Mouse (Mus musculus): ENCODE results near the gene Gm20388. TPM values are rescaled to one million over a fixed set of nuclear protein-coding genes. Genes with fewer than 3 reads are reported as not detected.

Gene Gm20388
- polyA plus RNA-seq, 1 experiment from 2014 or later = not detected

GRCm38 (mm10) chr8:122666827-122667226 is 2756.2 kb downstream of the Gm20388 start:
- Histone ChIP-seq H3K9me3 (ENCODE audit: control insufficient read depth, low read length) (no peaks in the 10 kb centered on the region), H3K4me1 (ENCODE audit: control insufficient read depth in 2 of 2, insufficient read depth in 2 of 2, low read length in 2 of 2) (peaks cover 33 to 44% of the 10 kb centered on the region in 2 experiments), H3K36me3 (ENCODE audit: control insufficient read depth, insufficient read depth, low read length) (no peaks in the 10 kb centered on the region), H3K27me3 (ENCODE audit: control insufficient read depth, insufficient read depth, low read length) (no peaks in the 10 kb centered on the region), H3K4me3 (ENCODE audit: control insufficient read depth in 1 of 2, insufficient read depth in 1 of 2, low read depth in 1 of 2, low read length in 2 of 2) (no peak overlapping the region), H3K27ac (replicated peaks in 1 of 2; ENCODE audit: control insufficient read depth in 1 of 2, insufficient read depth in 1 of 2, low read depth in 2 of 2, low read length in 2 of 2) (peak overlapping the region; percentile 28 to 82), H3K9ac (ENCODE audit: low read length) (no peak overlapping the region), H3K4me2 (ENCODE audit: low read length) (no peak overlapping the region; the same call in 1 of the 2 replicates)
- WGBS = 49% methylated on average over 12 of the region's 12 CpGs
- no peak for ATAC-seq (ENCODE audit: insufficient number of reproducible peaks, insufficient read depth, low FRiP score, low read depth)

GRCm38 (mm10) chr8:122667854-122668253 is 2757.2 kb downstream of the Gm20388 start:
- Histone ChIP-seq H3K36me3 (ENCODE audit: control insufficient read depth, insufficient read depth, low read length) (peaks cover 3% of the 10 kb centered on the region; the same call in 1 of the 2 replicates), H3K4me3 (ENCODE audit: control insufficient read depth in 1 of 2, insufficient read depth in 1 of 2, low read depth in 1 of 2, low read length in 2 of 2) (no peak overlapping the region), H3K27ac (replicated peaks in 1 of 2; ENCODE audit: control insufficient read depth in 1 of 2, insufficient read depth in 1 of 2, low read depth in 2 of 2, low read length in 2 of 2) (no peak overlapping the region), H3K4me2 (ENCODE audit: low read length) (no peak overlapping the region), H3K9ac (ENCODE audit: low read length) (no peak overlapping the region), H3K9me3 (ENCODE audit: control insufficient read depth, low read length) (no peaks in the 10 kb centered on the region), H3K4me1 (ENCODE audit: control insufficient read depth in 2 of 2, insufficient read depth in 2 of 2, low read length in 2 of 2) (peaks cover 33 to 40% of the 10 kb centered on the region in 2 experiments), H3K27me3 (ENCODE audit: control insufficient read depth, insufficient read depth, low read length) (peaks cover 4% of the 10 kb centered on the region; the same call in 1 of the 2 replicates)
- WGBS = 70% methylated on average over 11 of the region's 11 CpGs
- ATAC-seq (ENCODE audit: insufficient number of reproducible peaks, insufficient read depth, low FRiP score, low read depth) = no peak

- Histone ChIP-seq H3K4me2 (ENCODE audit: low read length) (no peak overlapping the region), H3K27ac (replicated peaks in 1 of 2; ENCODE audit: control insufficient read depth in 1 of 2, insufficient read depth in 1 of 2, low read depth in 2 of 2, low read length in 2 of 2) (no peak overlapping the region), H3K27me3 (ENCODE audit: control insufficient read depth, insufficient read depth, low read length) (peaks cover 11% of the 10 kb centered on the region), H3K9ac (ENCODE audit: low read length) (no peak overlapping the region), H3K36me3 (ENCODE audit: control insufficient read depth, insufficient read depth, low read length) (peaks cover 5% of the 10 kb centered on the region; the same call in 1 of the 2 replicates), H3K4me3 (ENCODE audit: control insufficient read depth in 1 of 2, insufficient read depth in 1 of 2, low read depth in 1 of 2, low read length in 2 of 2) (no peak overlapping the region), H3K9me3 (ENCODE audit: control insufficient read depth, low read length) (no peaks in the 10 kb centered on the region), H3K4me1 (ENCODE audit: control insufficient read depth in 2 of 2, insufficient read depth in 2 of 2, low read length in 2 of 2) (peaks cover 32 to 37% of the 10 kb centered on the region in 2 experiments)
- WGBS = 28% methylated on average over 5 of the region's 5 CpGs
- no peak for ATAC-seq (ENCODE audit: insufficient number of reproducible peaks, insufficient read depth, low FRiP score, low read depth)
Measured at GRCm38 (mm10) chr8:122669370-122669769, 2758.7 kb downstream of the Gm20388 start.

GRCm38 (mm10) chr8:122670001-122670400 is 2759.4 kb downstream of the Gm20388 start:
- peaks cover 5% of the 10 kb centered on the region; the same call in 1 of the 2 replicates for H3K36me3 ChIP-seq (ENCODE audit: control insufficient read depth, insufficient read depth, low read length)
- no peak overlapping the region for H3K4me2 ChIP-seq (ENCODE audit: low read length)
- no peak overlapping the region for H3K9ac ChIP-seq (ENCODE audit: low read length)
- no peak overlapping the region for H3K4me3 ChIP-seq (ENCODE audit: control insufficient read depth in 1 of 2, insufficient read depth in 1 of 2, low read depth in 1 of 2, low read length in 2 of 2)
- no peaks in the 10 kb centered on the region for H3K9me3 ChIP-seq (ENCODE audit: control insufficient read depth, low read length)
- H3K4me1 ChIP-seq (ENCODE audit: control insufficient read depth in 2 of 2, insufficient read depth in 2 of 2, low read length in 2 of 2) = peaks cover 30% of the 10 kb centered on the region in 2 experiments
- WGBS = 29% methylated on average over 11 of the region's 11 CpGs
- ATAC-seq (ENCODE audit: insufficient number of reproducible peaks, insufficient read depth, low FRiP score, low read depth) = no peak
- H3K27me3 ChIP-seq (ENCODE audit: control insufficient read depth, insufficient read depth, low read length) = peaks cover 11% of the 10 kb centered on the region
- no peak overlapping the region for H3K27ac ChIP-seq (replicated peaks in 1 of 2; ENCODE audit: control insufficient read depth in 1 of 2, insufficient read depth in 1 of 2, low read depth in 2 of 2, low read length in 2 of 2)

- H3K36me3 ChIP-seq (ENCODE audit: control insufficient read depth, insufficient read depth, low read length) = peaks cover 5% of the 10 kb centered on the region; the same call in 1 of the 2 replicates
- no peak overlapping the region for H3K4me3 ChIP-seq (ENCODE audit: control insufficient read depth in 1 of 2, insufficient read depth in 1 of 2, low read depth in 1 of 2, low read length in 2 of 2)
- H3K9me3 ChIP-seq (ENCODE audit: control insufficient read depth, low read length) = no peaks in the 10 kb centered on the region
- H3K27me3 ChIP-seq (ENCODE audit: control insufficient read depth, insufficient read depth, low read length) = peaks cover 18% of the 10 kb centered on the region
- H3K4me2 ChIP-seq (ENCODE audit: low read length) = no peak overlapping the region
- no peak overlapping the region for H3K27ac ChIP-seq (replicated peaks in 1 of 2; ENCODE audit: control insufficient read depth in 1 of 2, insufficient read depth in 1 of 2, low read depth in 2 of 2, low read length in 2 of 2)
- 67% methylated on average over 3 of the region's 3 CpGs for WGBS
- peaks cover 23% of the 10 kb centered on the region in 2 experiments for H3K4me1 ChIP-seq (ENCODE audit: control insufficient read depth in 2 of 2, insufficient read depth in 2 of 2, low read length in 2 of 2)
- H3K9ac ChIP-seq (ENCODE audit: low read length) = no peak overlapping the region
- ATAC-seq (ENCODE audit: insufficient number of reproducible peaks, insufficient read depth, low FRiP score, low read depth) = no peak
Measured at GRCm38 (mm10) chr8:122670718-122671117, 2760.1 kb downstream of the Gm20388 start.

GRCm38 (mm10) chr8:122671894-122672293 is 2761.3 kb downstream of the Gm20388 start:
- 63% methylated on average over 6 of the region's 6 CpGs for WGBS
- H3K4me2 ChIP-seq (ENCODE audit: low read length) = no peak overlapping the region
- no peaks in the 10 kb centered on the region for H3K9me3 ChIP-seq (ENCODE audit: control insufficient read depth, low read length)
- H3K4me3 ChIP-seq (ENCODE audit: control insufficient read depth in 1 of 2, insufficient read depth in 1 of 2, low read depth in 1 of 2, low read length in 2 of 2) = no peak overlapping the region
- peaks cover 5% of the 10 kb centered on the region; the same call in 1 of the 2 replicates for H3K36me3 ChIP-seq (ENCODE audit: control insufficient read depth, insufficient read depth, low read length)
- H3K27ac ChIP-seq (replicated peaks in 1 of 2; ENCODE audit: control insufficient read depth in 1 of 2, insufficient read depth in 1 of 2, low read depth in 2 of 2, low read length in 2 of 2) = no peak overlapping the region
- peaks cover 28% of the 10 kb centered on the region for H3K27me3 ChIP-seq (ENCODE audit: control insufficient read depth, insufficient read depth, low read length)
- no peak overlapping the region for H3K9ac ChIP-seq (ENCODE audit: low read length)
- peaks cover 12 to 16% of the 10 kb centered on the region in 2 experiments for H3K4me1 ChIP-seq (ENCODE audit: control insufficient read depth in 2 of 2, insufficient read depth in 2 of 2, low read length in 2 of 2)
- no peak for ATAC-seq (ENCODE audit: insufficient number of reproducible peaks, insufficient read depth, low FRiP score, low read depth)

- H3K4me1 ChIP-seq (ENCODE audit: control insufficient read depth in 2 of 2, insufficient read depth in 2 of 2, low read length in 2 of 2) = peaks cover 8 to 21% of the 10 kb centered on the region in 2 experiments; a peak in 3 of 4 replicates
- no peak overlapping the region for H3K4me2 ChIP-seq (ENCODE audit: low read length)
- H3K27me3 ChIP-seq (ENCODE audit: control insufficient read depth, insufficient read depth, low read length) = peaks cover 44% of the 10 kb centered on the region
- no peak overlapping the region for H3K4me3 ChIP-seq (ENCODE audit: control insufficient read depth in 1 of 2, insufficient read depth in 1 of 2, low read depth in 1 of 2, low read length in 2 of 2)
- H3K9me3 ChIP-seq (ENCODE audit: control insufficient read depth, low read length) = no peaks in the 10 kb centered on the region
- no peak overlapping the region for H3K27ac ChIP-seq (replicated peaks in 1 of 2; ENCODE audit: control insufficient read depth in 1 of 2, insufficient read depth in 1 of 2, low read depth in 2 of 2, low read length in 2 of 2)
- no peak overlapping the region for H3K9ac ChIP-seq (ENCODE audit: low read length)
- WGBS = 82% methylated on average over 12 of the region's 12 CpGs
- H3K36me3 ChIP-seq (ENCODE audit: control insufficient read depth, insufficient read depth, low read length) = peaks cover 5% of the 10 kb centered on the region; the same call in 1 of the 2 replicates
- ATAC-seq (ENCODE audit: insufficient number of reproducible peaks, insufficient read depth, low FRiP score, low read depth) = no peak
Measured at GRCm38 (mm10) chr8:122673989-122674388, 2763.3 kb downstream of the Gm20388 start.

- no peaks in the 10 kb centered on the region for H3K9me3 ChIP-seq (ENCODE audit: control insufficient read depth, low read length)
- peaks cover 5% of the 10 kb centered on the region; the same call in 1 of the 2 replicates for H3K36me3 ChIP-seq (ENCODE audit: control insufficient read depth, insufficient read depth, low read length)
- H3K4me3 ChIP-seq (ENCODE audit: control insufficient read depth in 1 of 2, insufficient read depth in 1 of 2, low read depth in 1 of 2, low read length in 2 of 2) = no peak overlapping the region
- H3K9ac ChIP-seq (ENCODE audit: low read length) = no peak overlapping the region
- H3K27me3 ChIP-seq (ENCODE audit: control insufficient read depth, insufficient read depth, low read length) = peaks cover 54% of the 10 kb centered on the region
- H3K4me1 ChIP-seq (ENCODE audit: control insufficient read depth in 2 of 2, insufficient read depth in 2 of 2, low read length in 2 of 2) = peaks cover 0 to 19% of the 10 kb centered on the region in 2 experiments; a peak in 2 of 4 replicates
- 39% methylated on average over 7 of the region's 7 CpGs for WGBS
- no peak overlapping the region for H3K27ac ChIP-seq (replicated peaks in 1 of 2; ENCODE audit: control insufficient read depth in 1 of 2, insufficient read depth in 1 of 2, low read depth in 2 of 2, low read length in 2 of 2)
- H3K4me2 ChIP-seq (ENCODE audit: low read length) = no peak overlapping the region
- ATAC-seq (ENCODE audit: insufficient number of reproducible peaks, insufficient read depth, low FRiP score, low read depth) = no peak
Measured at GRCm38 (mm10) chr8:122674999-122675398, 2764.4 kb downstream of the Gm20388 start.

All from heart, embryonic 14.5 days (tissue).